Mouse (Mus musculus) midbrain, embryonic 16.5 days (tissue): ENCODE measurements at regions not wholly inside any gene's neighbourhood (a gene's known extent, or its start where the extent isn't known, plus 50 kb on each side); places are given as distances from the start of the nearest gene placed in this dataset.

ENCODE experiments used
- ATAC-seq: fragments of 200-750 bp; cut with Nextera tagmentation; 2 replicates; pipeline ENCODE4 v1.8.0; 2017; ENCODE audit warnings: moderate TSS enrichment
- H3K27ac ChIP-seq: fragments of 300-500 bp; sonication (generic); 2 replicates; pipeline ENCODE4 v1.5.1; 2014; ENCODE audit warnings: mild to moderate bottlenecking, low read length, mixed read lengths
- H3K27me3 ChIP-seq: fragments of 300-500 bp; sonication (generic); 2 replicates; pipeline ENCODE4 v1.6.1; 2014; ENCODE audit warnings: low read depth, low read length, mixed read lengths; ENCODE audit not compliant: control insufficient read depth, insufficient read depth
- H3K36me3 ChIP-seq: fragments of 300-500 bp; sonication (generic); 2 replicates; pipeline ENCODE4 v1.6.1; 2014; ENCODE audit warnings: mild to moderate bottlenecking, low read length, moderate library complexity, mixed read lengths; ENCODE audit not compliant: control insufficient read depth, insufficient read depth
- H3K4me1 ChIP-seq: fragments of 300-500 bp; sonication (generic); 2 replicates; pipeline ENCODE4 v1.6.1; 2014; ENCODE audit warnings: mild to moderate bottlenecking, low read length, mixed read lengths; ENCODE audit not compliant: control insufficient read depth, insufficient read depth
- H3K4me2 ChIP-seq: fragments of 300-500 bp; sonication (generic); 2 replicates; pipeline ENCODE4 v1.6.1; 2014; ENCODE audit warnings: mild to moderate bottlenecking, low read length, mixed read lengths
- H3K4me3 ChIP-seq: fragments of 300-500 bp; sonication (generic); 2 replicates; pipeline ENCODE4 v1.5.1; 2014; ENCODE audit warnings: low read depth, mild to moderate bottlenecking, low read length, moderate library complexity, mixed read lengths
- H3K9ac ChIP-seq: fragments of 300-500 bp; sonication (generic); 2 replicates; pipeline ENCODE4 v1.6.1; 2014; ENCODE audit warnings: low read depth, low read length, mixed read lengths
- H3K9me3 ChIP-seq: fragments of 300-500 bp; sonication (generic); replicated peaks from 2 replicates; pipeline ENCODE4 v1.6.1; 2014; ENCODE audit warnings: mild to moderate bottlenecking, low read length, mixed read lengths; ENCODE audit not compliant: control insufficient read depth, poor library complexity, severe bottlenecking
- WGBS: fragments of 180-500 bp; shearing (Covaris S2); extraction: QIAGEN DNeasy Blood & Tissue Kit; methylation state at CpG from one replicate; pipeline ENCODE4 v1.1.7; 2014; 5-methylcytosine and 5-hydroxymethylcytosine counted together

DNA sequence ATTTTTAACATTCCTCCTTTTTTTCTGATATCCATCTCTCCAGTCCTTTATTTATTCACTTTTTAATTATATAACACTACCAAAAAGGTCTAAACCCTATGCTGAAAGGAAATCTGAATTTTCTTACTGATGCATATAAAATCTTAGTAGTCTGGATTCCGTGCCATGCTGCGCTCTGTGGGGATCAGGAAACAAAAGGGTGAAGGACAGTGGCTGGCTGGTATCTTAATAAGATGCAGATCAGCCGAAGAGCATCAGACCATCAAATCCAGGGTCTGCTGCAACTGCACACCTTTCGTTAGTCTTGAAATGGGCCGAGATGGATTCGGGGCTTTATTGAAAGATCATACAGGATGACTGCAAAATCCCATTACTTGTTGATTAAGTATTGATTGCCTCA lies 740.7 kb downstream of the 5730522E02Rik start:
- no peaks in the 10 kb centered on the region for H3K9me3 ChIP-seq
- no peaks in the 10 kb centered on the region for H3K27me3 ChIP-seq
- H3K4me1 ChIP-seq: no peaks in the 10 kb centered on the region
- H3K4me2 ChIP-seq: no peak overlapping the region
- 36% methylated on average over 6 of the region's 6 CpGs for WGBS
- no peak overlapping the region for H3K9ac ChIP-seq
- no peak overlapping the region for H3K27ac ChIP-seq
- no peak overlapping the region for H3K4me3 ChIP-seq
- no peaks in the 10 kb centered on the region for H3K36me3 ChIP-seq
- ATAC-seq: no peak

GRCm38 (mm10) chr11:25437206-25437605 lies 773.4 kb downstream of the 5730522E02Rik start:
- H3K36me3 ChIP-seq: no peaks in the 10 kb centered on the region
- no peaks in the 10 kb centered on the region for H3K27me3 ChIP-seq
- 57% methylated on average over 1 of the region's 1 CpGs for WGBS
- H3K4me3 ChIP-seq: no peak overlapping the region
- no peak overlapping the region for H3K27ac ChIP-seq
- H3K9ac ChIP-seq: no peak overlapping the region
- no peak for ATAC-seq
- H3K9me3 ChIP-seq: no peaks in the 10 kb centered on the region
- H3K4me2 ChIP-seq: no peak overlapping the region
- H3K4me1 ChIP-seq: no peaks in the 10 kb centered on the region

DNA sequence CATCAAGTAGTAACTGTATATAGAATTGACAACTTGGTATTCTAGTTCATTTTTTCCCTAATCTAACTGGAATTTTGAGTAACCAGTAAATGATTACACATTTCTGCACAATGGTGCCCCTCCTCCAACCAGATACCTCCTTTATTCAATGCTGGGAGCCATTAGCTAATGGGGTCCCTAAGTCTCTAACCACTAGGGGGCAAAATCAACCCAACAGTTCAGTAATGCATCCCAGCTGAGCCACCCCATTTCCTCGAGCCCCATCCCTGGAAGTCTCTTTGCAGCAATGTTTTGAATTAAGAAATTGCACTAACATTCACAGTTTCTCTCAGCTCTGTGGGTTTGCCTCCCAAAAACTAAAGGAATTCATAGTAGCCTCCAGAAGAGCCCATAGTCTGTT lies 774.9 kb downstream of the 5730522E02Rik start:
- no peaks in the 10 kb centered on the region for H3K27me3 ChIP-seq
- no peak overlapping the region for H3K9ac ChIP-seq
- ATAC-seq: no peak
- no peaks in the 10 kb centered on the region for H3K36me3 ChIP-seq
- no peak overlapping the region for H3K4me2 ChIP-seq
- WGBS: 48% methylated on average over 1 of the region's 1 CpGs
- H3K4me3 ChIP-seq: no peak overlapping the region
- H3K9me3 ChIP-seq: no peaks in the 10 kb centered on the region
- H3K4me1 ChIP-seq: no peaks in the 10 kb centered on the region
- H3K27ac ChIP-seq: no peak overlapping the region

DNA sequence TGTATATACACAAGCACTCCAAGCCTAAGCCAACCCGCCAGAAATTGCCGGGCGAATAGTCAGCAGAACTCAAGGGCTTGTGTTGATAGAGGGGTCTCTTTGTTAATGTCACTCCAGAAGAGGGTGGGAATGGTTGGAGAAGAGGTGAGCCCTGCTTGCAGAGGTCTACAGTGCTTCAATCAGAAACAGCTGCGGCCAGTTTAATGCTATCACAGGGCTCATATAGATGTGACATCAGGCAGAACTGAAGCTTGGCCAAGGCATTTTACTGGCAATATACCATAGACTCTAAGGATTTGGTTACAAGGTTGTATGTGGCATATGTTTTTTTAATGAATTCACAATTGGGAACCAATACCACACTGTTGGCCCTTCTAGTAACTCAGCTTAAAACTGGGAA lies 787.4 kb downstream of the 5730522E02Rik start:
- Histone ChIP-seq H3K9me3 (no peaks in the 10 kb centered on the region), H3K36me3 (no peaks in the 10 kb centered on the region), H3K27me3 (no peaks in the 10 kb centered on the region), H3K4me2 (no peak overlapping the region), H3K27ac (no peak overlapping the region), H3K9ac (no peak overlapping the region), H3K4me3 (no peak overlapping the region), H3K4me1 (no peaks in the 10 kb centered on the region)
- no peak for ATAC-seq
- WGBS: 94% methylated on average over 4 of the region's 4 CpGs

DNA sequence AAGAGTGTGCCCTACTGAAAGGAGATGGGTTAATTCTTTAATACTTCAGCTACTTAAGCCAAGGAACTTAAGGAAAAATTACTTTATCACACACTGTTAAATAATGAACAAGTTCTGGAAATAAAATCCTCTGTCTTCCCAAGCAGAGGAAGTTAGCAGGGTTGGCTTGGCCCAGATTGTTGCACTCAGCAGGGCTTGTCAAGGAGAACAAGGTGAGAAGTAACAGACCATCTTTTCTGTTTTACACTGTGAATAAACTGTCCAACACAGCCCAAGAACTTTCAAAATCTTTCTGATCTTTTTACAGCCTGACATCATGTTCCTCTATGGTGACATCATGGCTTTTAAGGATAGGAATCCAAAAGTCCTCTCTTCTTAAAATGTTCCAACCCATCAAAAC lies 789.1 kb downstream of the 5730522E02Rik start:
- no peak overlapping the region for H3K4me3 ChIP-seq
- H3K4me2 ChIP-seq: no peak overlapping the region
- no peak overlapping the region for H3K9ac ChIP-seq
- ATAC-seq: no peak
- no peaks in the 10 kb centered on the region for H3K9me3 ChIP-seq
- no peak overlapping the region for H3K27ac ChIP-seq
- H3K36me3 ChIP-seq: no peaks in the 10 kb centered on the region
- no peaks in the 10 kb centered on the region for H3K4me1 ChIP-seq
- no peaks in the 10 kb centered on the region for H3K27me3 ChIP-seq

- no peaks in the 10 kb centered on the region for H3K9me3 ChIP-seq
- H3K4me2 ChIP-seq: no peak overlapping the region
- 92% methylated on average over 4 of the region's 4 CpGs for WGBS
- H3K4me1 ChIP-seq: no peaks in the 10 kb centered on the region
- H3K36me3 ChIP-seq: no peaks in the 10 kb centered on the region
- H3K27me3 ChIP-seq: no peaks in the 10 kb centered on the region
- ATAC-seq: no peak
- no peak overlapping the region for H3K9ac ChIP-seq
- H3K27ac ChIP-seq: no peak overlapping the region
- no peak overlapping the region for H3K4me3 ChIP-seq
These were observed 800.0 kb downstream of the 5730522E02Rik start for GRCm38 (mm10) chr11:25410403-25411090.

- Histone ChIP-seq H3K4me3 (no peak overlapping the region), H3K36me3 (no peaks in the 10 kb centered on the region), H3K27ac (no peak overlapping the region), H3K4me2 (no peak overlapping the region), H3K9me3 (no peaks in the 10 kb centered on the region), H3K9ac (no peak overlapping the region), H3K4me1 (no peaks in the 10 kb centered on the region), H3K27me3 (no peaks in the 10 kb centered on the region)
- no peak for ATAC-seq
- WGBS: 75% methylated on average over 2 of the region's 2 CpGs
These were observed 818.9 kb downstream of the 5730522E02Rik start for GRCm38 (mm10) chr11:25391649-25392048.

GRCm38 (mm10) chr11:25367111-25367510 lies 843.5 kb downstream of the 5730522E02Rik start:
- no peak overlapping the region for H3K27ac ChIP-seq
- H3K9me3 ChIP-seq: no peaks in the 10 kb centered on the region
- peaks cover 9% of the 10 kb centered on the region for H3K4me1 ChIP-seq
- H3K27me3 ChIP-seq: no peaks in the 10 kb centered on the region
- no peak overlapping the region for H3K4me2 ChIP-seq
- H3K36me3 ChIP-seq: no peaks in the 10 kb centered on the region
- WGBS: 36% methylated on average over 2 of the region's 2 CpGs
- no peak overlapping the region for H3K4me3 ChIP-seq
- H3K9ac ChIP-seq: no peak overlapping the region
- ATAC-seq: no peak

GRCm38 (mm10) chr11:25365433-25365832 lies 845.1 kb downstream of the 5730522E02Rik start:
- Histone ChIP-seq H3K36me3 (no peaks in the 10 kb centered on the region), H3K9ac (no peak overlapping the region), H3K4me2 (no peak overlapping the region), H3K4me1 (peaks cover 9% of the 10 kb centered on the region), H3K27me3 (no peaks in the 10 kb centered on the region), H3K9me3 (no peaks in the 10 kb centered on the region), H3K4me3 (no peak overlapping the region), H3K27ac (no peak overlapping the region)
- WGBS: 31% methylated on average over 6 of the region's 6 CpGs
- ATAC-seq: no peak
